Mouse (Mus musculus): Measurements from ENCODE around the gene Parp4. TPM values are rescaled to one million over a fixed set of nuclear protein-coding genes. Genes with fewer than 3 reads are reported as not detected.

Gene Parp4
- polyA plus RNA-seq, 1 experiment from 2014 or later = 2.1 TPM

DNA sequence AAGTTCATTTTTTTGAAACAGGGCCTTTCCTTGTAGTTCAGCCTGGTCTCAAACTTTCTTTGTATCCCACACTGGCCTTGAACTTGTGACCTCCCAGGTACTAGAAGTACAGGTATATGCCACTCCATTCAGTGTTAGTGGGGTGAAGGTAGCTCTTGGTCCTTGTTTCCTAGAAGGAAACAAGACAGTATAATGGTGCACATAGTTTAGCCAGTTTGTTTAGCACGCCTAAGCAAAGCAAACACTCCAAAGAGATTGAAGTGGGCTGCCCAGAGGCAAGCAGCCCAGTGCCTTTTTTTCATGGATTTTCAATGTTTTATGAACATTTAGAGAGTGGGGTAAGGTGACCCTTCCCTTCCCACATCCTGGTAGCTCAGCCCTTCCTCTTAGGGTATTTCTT, 42.1 kb downstream of the Parp4 start:
- Histone ChIP-seq H3K4me1 (no peaks in the 10 kb centered on the region), H3K36me3 (no peaks in the 10 kb centered on the region), H3K27me3 (no peaks in the 10 kb centered on the region), H3K4me2 (no peak overlapping the region), H3K4me3 (no peak overlapping the region), H3K9ac (no peak overlapping the region), H3K27ac (no peak overlapping the region), H3K9me3 (no peaks in the 10 kb centered on the region)
- 75% methylated on average over 1 of the region's 1 CpGs for WGBS
- no peak for ATAC-seq (ENCODE audit: insufficient number of reproducible peaks, insufficient read depth, low FRiP score, low TSS enrichment, low read depth)

DNA sequence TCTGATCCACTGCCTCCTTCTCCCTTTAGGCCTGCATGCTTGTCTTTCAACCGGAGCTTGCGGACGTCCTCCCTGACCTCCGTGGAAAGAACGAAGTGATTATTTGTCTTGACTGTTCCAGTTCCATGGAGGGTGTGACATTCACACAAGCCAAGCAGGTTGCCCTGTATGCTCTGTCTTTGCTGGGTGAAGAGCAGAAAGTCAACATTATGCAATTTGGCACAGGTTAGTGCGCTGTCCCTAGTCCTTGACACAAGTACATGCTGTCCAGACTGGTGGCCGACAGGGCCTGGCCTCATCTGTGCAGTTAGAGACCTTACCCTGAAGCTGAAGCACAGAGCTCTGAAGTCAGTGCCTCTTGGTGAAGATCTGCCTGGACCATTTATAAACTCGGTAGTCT, 45.0 kb downstream of the Parp4 start:
- Histone ChIP-seq H3K36me3 (no peaks in the 10 kb centered on the region), H3K4me1 (no peaks in the 10 kb centered on the region), H3K4me3 (no peak overlapping the region), H3K27ac (no peak overlapping the region), H3K27me3 (no peaks in the 10 kb centered on the region), H3K9me3 (no peaks in the 10 kb centered on the region), H3K9ac (no peak overlapping the region), H3K4me2 (no peak overlapping the region)
- 91% methylated on average over 8 of the region's 8 CpGs for WGBS
- ATAC-seq (ENCODE audit: insufficient number of reproducible peaks, insufficient read depth, low FRiP score, low TSS enrichment, low read depth) = no peak

DNA sequence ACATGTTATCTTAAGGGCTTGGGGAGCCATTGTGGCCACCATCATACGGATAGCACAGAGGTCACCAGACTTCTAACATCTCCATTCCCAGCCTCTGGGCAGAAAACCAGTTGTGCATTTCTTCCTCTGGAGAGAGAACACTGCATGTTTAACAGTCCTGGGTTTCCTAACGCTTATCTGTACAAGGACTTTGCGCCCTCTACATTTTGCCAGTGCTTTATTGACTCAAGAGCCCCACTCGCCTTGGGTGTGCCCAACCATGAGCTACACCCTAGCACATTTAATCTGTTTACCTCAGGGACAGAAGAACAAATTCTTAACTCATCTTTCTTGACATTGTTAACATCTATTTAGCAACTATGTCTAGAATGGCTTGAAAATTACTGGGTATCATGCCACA, 50.8 kb downstream of the Parp4 start:
- no peak overlapping the region for H3K27ac ChIP-seq
- no peaks in the 10 kb centered on the region; the same call in 1 of the 2 replicates for H3K4me1 ChIP-seq
- H3K9ac ChIP-seq = no peak overlapping the region
- ATAC-seq (ENCODE audit: insufficient number of reproducible peaks, insufficient read depth, low FRiP score, low TSS enrichment, low read depth) = no peak
- no peaks in the 10 kb centered on the region for H3K36me3 ChIP-seq
- no peaks in the 10 kb centered on the region for H3K27me3 ChIP-seq
- H3K4me3 ChIP-seq = no peak overlapping the region
- no peaks in the 10 kb centered on the region for H3K9me3 ChIP-seq
- 83% methylated on average over 4 of the region's 4 CpGs for WGBS
- H3K4me2 ChIP-seq = no peak overlapping the region

DNA sequence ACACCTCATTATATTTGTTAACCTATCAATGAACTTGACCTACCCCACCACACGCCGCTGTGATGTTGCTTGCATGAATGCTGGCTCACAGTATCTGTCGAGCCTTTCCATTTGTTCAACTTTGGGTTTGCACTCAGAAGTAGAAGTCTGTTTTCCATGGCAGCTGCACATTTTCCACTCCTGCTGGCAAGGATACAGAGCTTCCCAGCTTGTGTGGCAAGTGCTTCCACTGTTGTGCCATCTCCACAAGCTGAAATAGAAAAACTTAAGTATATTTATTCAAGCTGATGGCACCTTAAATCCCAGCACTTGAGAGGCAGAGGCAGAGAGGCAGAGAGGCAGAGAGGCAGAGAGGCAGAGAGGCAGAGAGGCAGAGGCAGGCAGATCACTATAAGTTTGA, 52.9 kb downstream of the Parp4 start:
- Histone ChIP-seq H3K9me3 (no peaks in the 10 kb centered on the region), H3K27me3 (no peaks in the 10 kb centered on the region), H3K36me3 (no peaks in the 10 kb centered on the region), H3K4me1 (no peaks in the 10 kb centered on the region; the same call in 1 of the 2 replicates), H3K27ac (no peak overlapping the region), H3K9ac (no peak overlapping the region), H3K4me3 (no peak overlapping the region), H3K4me2 (no peak overlapping the region)
- WGBS = 91% methylated on average over 3 of the region's 3 CpGs
- no peak for ATAC-seq (ENCODE audit: insufficient number of reproducible peaks, insufficient read depth, low FRiP score, low TSS enrichment, low read depth)

DNA sequence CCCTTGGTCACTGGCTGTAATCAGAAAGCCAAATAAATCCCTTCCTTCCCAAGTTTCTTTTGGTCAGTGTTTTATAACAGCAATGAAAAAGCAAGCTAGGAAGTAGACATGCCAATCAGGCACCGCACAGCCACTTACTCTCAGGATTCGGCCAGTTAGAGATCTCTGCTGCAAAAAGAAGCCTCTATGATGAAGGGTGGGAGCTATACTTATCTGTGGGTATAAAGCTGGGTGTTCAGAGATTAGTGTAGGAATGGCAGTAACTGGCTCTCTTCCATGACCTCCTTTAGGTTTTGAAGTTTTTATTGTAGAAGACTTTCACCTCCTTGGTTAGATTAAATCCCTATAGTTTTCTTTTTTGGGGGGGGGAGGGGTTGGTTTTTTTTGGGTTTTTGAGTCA, 55.7 kb downstream of the Parp4 start:
- no peak for ATAC-seq (ENCODE audit: insufficient number of reproducible peaks, insufficient read depth, low FRiP score, low TSS enrichment, low read depth)
- no peaks in the 10 kb centered on the region for H3K9me3 ChIP-seq
- H3K36me3 ChIP-seq = no peaks in the 10 kb centered on the region
- H3K27me3 ChIP-seq = no peaks in the 10 kb centered on the region
- no peak overlapping the region for H3K9ac ChIP-seq
- H3K4me1 ChIP-seq = no peaks in the 10 kb centered on the region; the same call in 1 of the 2 replicates
- H3K27ac ChIP-seq = no peak overlapping the region
- H3K4me2 ChIP-seq = no peak overlapping the region
- 95% methylated on average over 2 of the region's 2 CpGs for WGBS
- H3K4me3 ChIP-seq = no peak overlapping the region

DNA sequence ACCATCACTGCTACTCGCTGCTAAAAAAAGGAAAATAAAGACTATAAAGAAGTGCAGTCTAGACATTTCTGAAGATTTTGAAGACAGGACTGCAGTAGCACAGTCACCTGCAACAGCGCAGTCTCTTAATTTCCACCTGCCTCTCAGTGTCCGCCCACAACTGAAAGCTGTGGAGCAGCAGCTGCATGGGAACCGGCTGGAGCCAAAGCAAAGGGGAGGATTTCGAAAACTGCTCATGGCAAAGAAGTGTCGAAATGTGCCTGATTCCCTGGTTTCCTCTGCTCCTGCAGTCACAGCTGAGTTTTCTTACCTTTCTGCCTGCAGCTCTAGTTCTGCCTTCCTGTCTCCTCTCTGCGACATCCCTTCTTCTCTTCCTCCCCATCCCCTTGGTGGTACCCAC, 71.8 kb downstream of the Parp4 start:
- Histone ChIP-seq H3K36me3 (no peaks in the 10 kb centered on the region), H3K4me3 (no peak overlapping the region), H3K27me3 (no peaks in the 10 kb centered on the region), H3K4me2 (no peak overlapping the region), H3K9ac (no peak overlapping the region), H3K4me1 (no peaks in the 10 kb centered on the region), H3K27ac (no peak overlapping the region), H3K9me3 (no peaks in the 10 kb centered on the region)
- no peak for ATAC-seq (ENCODE audit: insufficient number of reproducible peaks, insufficient read depth, low FRiP score, low TSS enrichment, low read depth)
- WGBS = 63% methylated on average over 7 of the region's 7 CpGs

DNA sequence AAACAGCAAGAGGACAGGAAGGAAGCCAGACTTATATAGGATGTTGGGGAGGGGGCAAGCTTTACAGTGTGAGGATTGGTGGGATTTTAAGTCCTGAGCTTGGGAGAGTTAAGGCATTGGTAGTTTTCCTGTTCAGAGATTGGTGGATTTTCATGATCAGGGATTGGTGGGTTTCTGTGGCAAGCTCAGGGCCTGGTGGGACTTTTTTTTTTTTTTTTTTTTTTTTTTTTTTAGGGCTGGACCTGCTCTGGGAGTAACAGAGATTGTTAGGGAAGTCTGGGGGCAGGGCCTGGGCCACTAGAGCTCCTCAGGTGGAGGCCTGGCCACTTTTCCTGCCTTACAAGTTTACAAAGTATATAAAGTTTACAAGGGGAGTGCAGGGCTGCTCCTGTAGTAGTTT, 74.0 kb downstream of the Parp4 start:
- Histone ChIP-seq H3K9ac (no peak overlapping the region), H3K4me1 (no peaks in the 10 kb centered on the region), H3K27ac (no peak overlapping the region), H3K9me3 (no peaks in the 10 kb centered on the region; the same call in 1 of the 2 replicates), H3K27me3 (no peaks in the 10 kb centered on the region), H3K36me3 (0 out of 2 replicates have a peak, but pooled peaks cover 3% of the 10 kb centered on the region), H3K4me2 (no peak overlapping the region), H3K4me3 (no peak overlapping the region)
- no peak for ATAC-seq (ENCODE audit: insufficient number of reproducible peaks, insufficient read depth, low FRiP score, low TSS enrichment, low read depth)

DNA sequence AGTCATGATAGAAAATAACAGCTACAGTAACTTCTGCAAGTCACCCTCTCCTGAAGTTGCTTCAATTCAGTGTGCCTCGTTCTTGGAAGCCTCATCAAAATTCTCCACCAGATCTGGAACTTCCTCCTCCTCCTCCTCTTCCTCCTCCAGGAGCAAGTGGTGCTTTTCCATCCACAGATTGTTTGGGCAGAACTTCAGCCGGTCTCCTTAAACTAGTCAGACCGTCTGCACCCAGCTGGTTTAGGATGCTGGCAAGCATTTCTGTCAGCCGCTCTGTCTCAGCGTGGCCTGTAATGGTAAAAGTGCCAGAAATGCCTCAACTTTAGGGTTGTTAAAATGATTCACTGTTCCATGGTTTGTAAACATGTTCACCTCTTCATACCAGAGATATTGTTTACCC, 90.2 kb downstream of the Parp4 start:
- ATAC-seq (ENCODE audit: insufficient number of reproducible peaks, insufficient read depth, low FRiP score, low TSS enrichment, low read depth) = no peak
- Histone ChIP-seq H3K9ac (no peak overlapping the region), H3K27ac (no peak overlapping the region), H3K4me1 (peaks cover 20% of the 10 kb centered on the region), H3K4me2 (no peak overlapping the region), H3K4me3 (no peak overlapping the region), H3K27me3 (no peaks in the 10 kb centered on the region), H3K9me3 (no peaks in the 10 kb centered on the region), H3K36me3 (no peaks in the 10 kb centered on the region)
- WGBS = 74% methylated on average over 5 of the region's 5 CpGs

DNA sequence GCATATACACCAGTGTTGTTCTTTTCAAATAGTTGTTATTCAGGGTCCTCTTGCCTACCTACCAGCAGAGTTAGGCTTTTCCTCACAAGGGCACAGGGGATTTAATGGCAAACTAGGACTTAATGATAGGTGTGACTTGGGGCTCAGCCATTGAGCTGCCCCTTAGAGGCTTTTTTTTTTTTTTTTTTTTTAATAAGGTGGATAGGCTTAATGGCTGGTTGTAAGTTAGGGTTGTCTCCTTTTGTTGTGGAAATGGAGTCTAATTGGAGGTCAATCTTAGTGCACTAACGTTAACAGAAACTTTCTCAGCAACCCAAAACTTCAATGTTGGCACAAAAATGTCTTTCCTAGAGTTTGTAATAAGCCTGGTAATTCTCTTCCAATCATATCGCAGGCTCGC, 91.5 kb downstream of the Parp4 start:
- no peak for ATAC-seq (ENCODE audit: insufficient number of reproducible peaks, insufficient read depth, low FRiP score, low TSS enrichment, low read depth)
- WGBS = 73% methylated on average over 3 of the region's 3 CpGs
- Histone ChIP-seq H3K4me3 (peak overlapping the region; percentile 77; the same call in 1 of the 2 replicates), H3K9me3 (no peaks in the 10 kb centered on the region), H3K4me2 (peak overlapping the region; percentile 79; the same call in 1 of the 2 replicates), H3K4me1 (peaks cover 20% of the 10 kb centered on the region), H3K27me3 (no peaks in the 10 kb centered on the region), H3K27ac (no peak overlapping the region), H3K36me3 (no peaks in the 10 kb centered on the region), H3K9ac (no peak overlapping the region)

DNA sequence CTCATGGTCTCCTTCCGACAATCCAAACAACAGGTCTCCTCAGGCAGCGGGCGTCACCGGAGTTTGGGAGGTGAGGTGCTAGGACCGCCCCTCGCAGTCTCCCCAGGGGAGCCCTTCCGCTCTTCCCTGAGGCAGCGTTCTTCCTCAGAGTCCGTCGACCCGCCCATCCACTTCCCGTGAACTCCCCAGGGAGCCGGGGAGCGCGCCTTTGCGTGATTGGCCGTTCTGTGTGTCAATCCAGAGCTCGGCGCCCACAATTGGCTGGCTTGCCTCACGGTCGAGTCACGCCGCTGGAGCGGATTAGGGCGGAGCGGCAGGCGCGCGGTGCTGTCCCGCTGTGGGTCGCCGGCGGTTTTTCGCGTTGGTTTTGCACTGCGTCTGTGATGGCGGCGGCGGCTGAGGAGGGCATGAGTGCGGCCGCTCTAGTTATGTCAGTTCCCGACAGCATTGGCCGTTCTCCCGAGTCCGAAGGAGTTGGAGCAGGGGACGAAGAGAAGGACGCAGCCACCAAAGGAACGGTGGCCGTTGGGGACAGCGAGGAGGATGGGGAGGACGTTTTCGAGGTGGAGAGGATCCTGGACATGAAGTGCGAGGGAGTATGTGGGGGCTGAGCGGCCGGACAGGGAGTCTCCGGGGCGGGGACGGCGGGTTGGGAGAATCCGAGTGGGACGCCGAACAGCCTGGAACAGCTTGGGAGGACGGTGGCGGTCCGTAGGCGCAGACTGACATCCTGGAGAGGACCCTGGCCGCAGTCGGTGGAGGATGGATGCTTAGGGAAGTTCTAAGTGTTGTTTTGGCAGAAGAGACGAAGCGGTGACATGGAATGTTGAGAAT, 92.8 kb downstream of the Parp4 start, which contains the start of gene Mphosph8:
TSS of gene Mphosph8 (plus strand) at position 280 of the 834 bp plus-strand sequence.
- peak within 1 kb of the TSS; percentile 92 for H3K27ac ChIP-seq
- peak within 1 kb of the TSS; percentile 79 for H3K4me2 ChIP-seq
- peak within 1 kb of the TSS; percentile 77 for H3K4me3 ChIP-seq
- no peaks in the 10 kb centered on the region for H3K27me3 ChIP-seq
- under 1% methylated on average over 70 of the region's 70 CpGs for WGBS
- peaks cover 9% of the 10 kb centered on the region for H3K36me3 ChIP-seq
- H3K4me1 ChIP-seq = peaks cover 20% of the 10 kb centered on the region
- no peaks in the 10 kb centered on the region for H3K9me3 ChIP-seq
- peak within 1 kb of the TSS; percentile 87 for H3K9ac ChIP-seq
- peak; percentile 100 for ATAC-seq (ENCODE audit: insufficient number of reproducible peaks, insufficient read depth, low FRiP score, low TSS enrichment, low read depth)

DNA sequence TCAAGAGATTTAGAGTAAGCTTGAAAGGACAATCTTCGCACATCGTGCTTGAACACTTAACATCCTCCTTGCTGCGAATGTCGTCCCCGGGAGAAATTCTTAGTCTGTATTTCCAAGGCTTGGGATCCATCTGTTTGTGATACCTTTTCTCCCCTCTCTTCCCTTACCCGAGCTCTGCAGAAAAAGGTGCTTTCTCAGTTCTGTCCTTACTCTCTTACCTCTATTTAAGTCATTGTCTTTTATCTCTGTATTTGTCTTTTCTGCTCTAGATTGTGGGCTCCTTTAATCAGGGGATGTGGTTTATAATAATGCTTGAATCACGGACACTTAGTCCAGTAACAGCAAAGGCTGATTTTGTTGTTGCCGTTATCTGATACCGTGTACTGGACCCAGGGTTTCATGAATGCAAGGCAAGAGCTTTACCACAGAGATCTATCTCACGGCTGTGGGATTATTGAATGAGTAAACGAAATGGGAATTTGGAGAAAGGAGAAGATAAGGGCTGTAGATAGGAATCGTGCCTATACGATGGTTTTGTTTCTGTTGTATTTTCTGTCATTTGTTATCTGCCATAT, 93.7 kb downstream of the Parp4 start:
- H3K9me3 ChIP-seq = no peaks in the 10 kb centered on the region
- peak overlapping the region; percentile 77 for H3K4me3 ChIP-seq
- peak overlapping the region; percentile 87 for H3K9ac ChIP-seq
- peak overlapping the region; percentile 92; the same call in 1 of the 2 replicates for H3K27ac ChIP-seq
- no peak for ATAC-seq (ENCODE audit: insufficient number of reproducible peaks, insufficient read depth, low FRiP score, low TSS enrichment, low read depth)
- peaks cover 20% of the 10 kb centered on the region for H3K4me1 ChIP-seq
- H3K36me3 ChIP-seq = peaks cover 14% of the 10 kb centered on the region
- peak overlapping the region; percentile 79 for H3K4me2 ChIP-seq
- H3K27me3 ChIP-seq = no peaks in the 10 kb centered on the region
- 7% methylated on average over 13 of the region's 13 CpGs for WGBS

DNA sequence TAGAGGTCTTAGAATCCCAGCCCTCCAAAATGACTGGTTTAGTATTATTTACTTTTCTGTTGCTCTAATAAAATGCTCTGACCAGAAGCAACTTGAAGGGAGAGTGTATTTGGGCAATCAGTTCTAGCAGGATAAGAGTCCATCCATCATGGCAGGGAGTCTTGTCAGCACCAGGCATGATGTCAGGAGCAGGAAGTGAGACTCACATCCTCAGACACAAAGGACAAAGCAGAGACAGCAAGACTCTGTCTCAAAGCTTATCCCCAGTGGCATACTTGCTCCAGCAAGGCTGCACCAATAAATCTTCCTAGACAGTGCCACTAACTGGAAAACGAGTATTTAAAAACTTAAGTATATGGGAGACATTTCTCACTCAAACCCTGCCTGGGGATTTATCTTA, 110.0 kb downstream of the Parp4 start:
- no peak for ATAC-seq (ENCODE audit: insufficient number of reproducible peaks, insufficient read depth, low FRiP score, low TSS enrichment, low read depth)
- Histone ChIP-seq H3K9ac (no peak overlapping the region), H3K27me3 (no peaks in the 10 kb centered on the region), H3K27ac (no peak overlapping the region), H3K4me3 (no peak overlapping the region), H3K9me3 (no peaks in the 10 kb centered on the region), H3K4me1 (no peaks in the 10 kb centered on the region), H3K4me2 (no peak overlapping the region), H3K36me3 (peaks cover 81% of the 10 kb centered on the region)
- 78% methylated on average over 1 of the region's 1 CpGs for WGBS

Data from embryonic facial prominence, embryonic 13.5 days (tissue).